Mouse (Mus musculus) limb, embryonic 14.5 days (tissue): Measurements from ENCODE around the gene Creb3l2. TPM values are rescaled to one million over a fixed set of nuclear protein-coding genes. Genes with fewer than 3 reads are reported as not detected.
"Not testable (repeated sequence)": the region's sequence is repeated elsewhere in the genome, so short reads cannot be mapped to it uniquely, and the experiment has no call there.

Experiments used
- ATAC-seq: fragments of 200-750 bp; cut with Nextera tagmentation; 2 replicates; pipeline ENCODE4 v1.8.0; 2017; ENCODE audit warnings: low read depth, moderate number of reproducible peaks, moderate TSS enrichment; ENCODE audit not compliant: low FRiP score
- DNase-seq: peaks from one replicate; pipeline ENCODE4 v3.0.0-alpha.2; 2015; ENCODE audit warnings: low spot score
- H3K27ac ChIP-seq: fragments of 300-500 bp; sonication (generic); replicated peaks from 2 replicates; pipeline ENCODE4 v1.5.1; 2014; ENCODE audit warnings: low read depth, mild to moderate bottlenecking, low read length, moderate library complexity, mixed read lengths
- H3K27me3 ChIP-seq: fragments of 300-500 bp; sonication (generic); 2 replicates; pipeline ENCODE4 v1.6.1; 2014; ENCODE audit warnings: low read length, mixed read lengths; ENCODE audit not compliant: control insufficient read depth, insufficient read depth
- H3K36me3 ChIP-seq: fragments of 300-500 bp; sonication (generic); 2 replicates; pipeline ENCODE4 v1.6.1; 2014; ENCODE audit warnings: mild to moderate bottlenecking, low read length, moderate library complexity, mixed read lengths; ENCODE audit not compliant: control insufficient read depth, insufficient read depth
- H3K4me1 ChIP-seq: fragments of 300-500 bp; sonication (generic); 2 replicates; pipeline ENCODE4 v1.6.1; 2014; ENCODE audit warnings: antibody characterized with exemption, low read length, mixed read lengths; ENCODE audit not compliant: control insufficient read depth, insufficient read depth
- H3K4me2 ChIP-seq: fragments of 300-500 bp; sonication (generic); replicated peaks from 2 replicates; pipeline ENCODE4 v1.6.1; 2014; ENCODE audit warnings: low read depth, mild to moderate bottlenecking, low read length, moderate library complexity; ENCODE audit not compliant: severe bottlenecking
- H3K4me3 ChIP-seq: fragments of 300-500 bp; sonication (generic); replicated peaks from 2 replicates; pipeline ENCODE4 v1.5.1; 2014; ENCODE audit warnings: low read length
- H3K9ac ChIP-seq: fragments of 300-500 bp; sonication (generic); 2 replicates; pipeline ENCODE4 v1.6.1; 2014; ENCODE audit warnings: mild to moderate bottlenecking, low read depth, low read length, moderate library complexity; ENCODE audit not compliant: severe bottlenecking
- H3K9me3 ChIP-seq: fragments of 300-500 bp; sonication (generic); 2 replicates; pipeline ENCODE4 v1.6.1; 2016; ENCODE audit warnings: low read length; ENCODE audit not compliant: control insufficient read depth
- POLR2A ChIP-seq: fragments of 200-500 bp; IDR thresholded peaks from 2 replicates; pipeline ENCODE4 v1.8.0; 2012; ENCODE audit warnings: inconsistent platforms, mild to moderate bottlenecking, moderate library complexity, borderline replicate concordance; ENCODE audit not compliant: insufficient read depth, insufficient read length; ENCODE audit errors: extremely low read depth
- WGBS: fragments of 180-500 bp; shearing (Covaris S2); extraction: QIAGEN DNeasy Blood & Tissue Kit; methylation state at CpG from one replicate; pipeline ENCODE4 v1.1.7; 2014; 5-methylcytosine and 5-hydroxymethylcytosine counted together
- polyA plus RNA-seq, 2 experiments: library from polyadenylated mRNA; depleted of rRNA in 1 of 2; stranded (reverse) in 1 of 2; unstranded in 1 of 2; fragments of >200 nt; fragmentation: Nextera tagmentation in 1 of 2; extraction: Ambion mirVana in 1 of 2; gene quantifications; 2 replicates each; pipeline versions ENCODE4 v1.2.1 to v1.2.3; 2012 to 2014

Creb3l2 gene
- polyA plus RNA-seq, 2 experiments, result 44.4 to 51.7 TPM

DNA sequence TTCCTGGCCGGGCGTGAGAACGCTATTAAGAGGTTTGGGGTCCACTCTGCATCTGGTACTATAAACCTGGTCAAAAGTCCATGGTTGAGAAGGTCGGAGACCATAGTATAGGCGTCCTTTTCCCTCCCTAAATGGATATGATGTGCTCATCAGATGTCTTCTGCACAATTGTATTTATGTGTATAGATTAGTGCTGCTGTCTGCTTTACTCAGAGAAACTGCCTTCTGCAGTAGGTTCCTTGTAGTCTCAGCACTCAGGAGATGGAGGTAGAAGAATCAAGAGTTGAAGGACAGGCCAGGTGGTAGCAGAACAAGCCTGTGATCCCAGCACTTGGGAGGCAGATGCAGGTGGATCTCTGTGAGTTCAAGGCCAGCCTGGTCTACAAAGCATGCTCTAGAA is 22.6 kb upstream of the Creb3l2 start:
- DNase-seq (no peak), ATAC-seq (no peak)
- peak overlapping the region; percentile 36 for H3K4me3 ChIP-seq
- H3K4me2 ChIP-seq, result peak overlapping the region; percentile 56
- no peak for TF ChIP-seq POLR2A
- WGBS, result 3% methylated on average over 5 of the region's 5 CpGs
- H3K9me3 ChIP-seq, result no peaks in the 10 kb centered on the region
- H3K27me3 ChIP-seq, result no peaks in the 10 kb centered on the region
- H3K9ac ChIP-seq, result peak overlapping the region; percentile 44; the same call in 1 of the 2 replicates
- no peaks in the 10 kb centered on the region for H3K36me3 ChIP-seq
- no peaks in the 10 kb centered on the region for H3K4me1 ChIP-seq
- peak overlapping the region; percentile 38; the same call in 1 of the 2 replicates for H3K27ac ChIP-seq

DNA sequence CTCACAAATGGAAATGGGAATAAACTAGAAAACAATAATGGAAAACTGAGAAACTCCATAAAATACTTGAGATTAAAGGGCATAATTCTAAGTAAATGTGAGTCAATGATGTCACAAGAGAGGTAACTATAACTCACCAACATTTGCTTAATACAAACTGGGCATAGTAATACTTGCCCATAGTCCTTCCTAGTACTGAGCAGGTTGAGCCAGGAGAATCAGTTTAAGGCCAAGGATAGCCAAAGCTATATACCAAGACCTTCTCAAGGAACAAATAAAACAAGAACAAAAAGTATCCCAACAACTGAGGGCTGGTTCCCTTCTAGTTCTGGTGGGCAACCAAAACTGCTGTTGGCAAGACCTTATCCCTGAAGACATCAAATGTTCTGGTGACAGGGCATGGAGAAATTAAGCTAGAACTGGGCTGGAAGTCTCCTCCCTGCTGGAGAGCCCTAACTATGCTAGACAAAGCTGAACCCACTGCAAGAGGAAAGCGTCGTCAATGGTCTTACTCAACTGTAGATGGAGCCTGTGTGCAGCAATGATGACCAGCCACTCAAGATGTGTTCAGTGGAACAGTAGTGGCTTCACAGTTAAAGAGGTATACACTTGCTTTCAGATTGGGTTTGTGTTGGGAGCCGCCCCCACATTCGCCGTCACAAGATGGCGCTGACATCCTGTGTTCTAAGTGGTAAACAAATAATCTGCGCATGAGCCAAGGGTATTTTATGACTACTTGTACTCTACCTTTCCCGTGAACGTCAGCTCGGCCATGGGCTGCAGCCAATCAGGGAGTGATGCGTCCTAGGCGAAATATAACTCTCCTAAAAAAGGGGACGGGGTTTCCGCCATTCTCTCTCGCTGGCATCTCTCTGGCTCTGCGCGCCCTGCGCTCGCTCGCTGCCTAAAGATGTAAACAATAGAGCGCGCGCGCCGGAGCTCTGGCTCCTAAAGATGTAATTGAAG is 21.9 kb upstream of the Creb3l2 start:
- H3K27ac ChIP-seq, H3K4me1 ChIP-seq, H3K9me3 ChIP-seq, H3K27me3 ChIP-seq, H3K36me3 ChIP-seq, H3K9ac ChIP-seq: not testable (repeated sequence)
- H3K4me2 ChIP-seq, result 0 out of 2 replicates have a peak overlapping the region, but pooled peaks have one; percentile 2
- DNase-seq (peak; percentile 82), ATAC-seq (peak; percentile 94)
- peak overlapping the region; percentile 36 for H3K4me3 ChIP-seq
- WGBS, result 2% methylated on average over 7 of the region's 25 CpGs

DNA sequence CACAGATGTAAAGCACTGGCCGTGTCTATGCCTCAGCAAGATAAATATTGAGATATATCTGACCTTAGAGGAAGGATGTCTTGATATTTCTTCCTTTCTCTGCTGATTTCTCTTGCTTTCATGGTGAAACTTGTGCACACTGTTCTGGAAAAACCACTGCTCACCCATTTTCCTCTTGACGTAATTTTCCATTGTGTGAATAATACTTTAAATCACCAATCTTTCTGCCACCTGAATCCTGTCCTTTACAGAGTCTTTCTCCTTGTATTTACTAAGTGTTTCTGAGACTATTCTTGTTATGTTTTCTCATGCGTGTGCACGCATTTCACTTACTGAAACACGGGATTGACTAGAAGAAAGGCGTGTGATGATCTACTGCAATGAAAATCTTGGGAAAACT is 18.7 kb upstream of the Creb3l2 start:
- H3K27me3 ChIP-seq, result no peaks in the 10 kb centered on the region
- no peak overlapping the region for H3K27ac ChIP-seq
- no peak overlapping the region for H3K9ac ChIP-seq
- no peak overlapping the region for H3K4me2 ChIP-seq
- no peak for TF ChIP-seq POLR2A
- no peaks in the 10 kb centered on the region for H3K4me1 ChIP-seq
- ATAC-seq, result no peak
- no peaks in the 10 kb centered on the region for H3K9me3 ChIP-seq
- WGBS, result 87% methylated on average over 6 of the region's 6 CpGs
- no peak for DNase-seq
- no peak overlapping the region for H3K4me3 ChIP-seq
- H3K36me3 ChIP-seq, result no peaks in the 10 kb centered on the region

DNA sequence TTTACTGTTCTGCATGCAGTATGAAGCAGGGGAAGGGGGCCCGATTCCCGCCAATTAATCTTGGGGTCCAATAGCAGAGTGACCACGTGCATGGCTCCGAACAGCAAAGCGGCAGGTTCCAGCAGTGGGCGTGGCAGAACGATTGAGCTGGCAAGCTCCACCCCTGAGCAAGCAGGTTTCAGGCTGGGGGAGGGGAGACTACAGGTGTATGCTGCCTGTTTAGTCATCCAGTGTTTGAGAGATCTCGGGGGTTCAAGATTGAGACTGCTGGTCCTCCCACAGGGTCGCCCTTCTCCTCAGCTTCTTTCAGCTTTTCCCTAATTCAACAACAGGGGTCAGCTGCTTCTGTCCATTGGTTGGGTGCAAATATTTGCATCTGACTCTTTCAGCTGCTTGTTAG is 17.7 kb upstream of the Creb3l2 start:
- not testable (repeated sequence) for H3K27me3 ChIP-seq, H3K9ac ChIP-seq, DNase-seq, ATAC-seq, H3K4me2 ChIP-seq, H3K36me3 ChIP-seq, H3K27ac ChIP-seq, H3K4me1 ChIP-seq, H3K9me3 ChIP-seq, H3K4me3 ChIP-seq
- WGBS, result 45% methylated on average over 9 of the region's 9 CpGs

DNA sequence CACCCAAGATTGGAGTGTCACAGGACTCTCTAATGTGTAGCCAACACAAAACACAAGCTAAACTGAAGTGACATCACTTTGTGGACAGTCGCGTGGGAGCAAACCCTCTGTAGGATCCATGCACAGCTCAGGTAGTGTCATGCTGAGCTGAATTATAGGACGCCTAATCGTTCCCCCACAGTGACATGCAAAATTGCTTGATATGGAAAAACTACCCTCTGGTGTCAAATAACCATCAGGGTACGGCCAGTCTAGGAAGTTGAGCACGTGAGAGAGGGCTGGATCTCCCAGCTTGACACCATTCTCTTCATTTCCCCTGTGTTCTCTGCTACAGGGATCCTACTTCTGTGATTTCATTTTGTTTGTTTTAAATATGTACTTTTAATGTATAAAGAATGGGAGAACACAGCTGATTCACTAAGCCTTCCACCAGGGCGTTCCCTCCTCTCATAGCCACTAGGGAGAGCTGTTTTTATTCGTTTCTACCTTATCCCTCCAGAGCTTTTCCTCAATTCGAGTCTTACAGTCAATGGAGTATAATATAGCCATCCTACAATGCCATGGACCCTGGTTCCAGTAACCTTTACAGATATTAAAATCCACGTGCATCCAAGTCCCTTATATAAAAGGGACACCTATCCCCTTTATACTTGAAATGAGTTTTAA is 16.2 kb upstream of the Creb3l2 start:
- no peaks in the 10 kb centered on the region for H3K27me3 ChIP-seq
- ATAC-seq (no peak), DNase-seq (no peak)
- no peak for TF ChIP-seq POLR2A
- H3K4me2 ChIP-seq, result no peak overlapping the region
- WGBS, result 36% methylated on average over 10 of the region's 10 CpGs
- H3K9me3 ChIP-seq, result no peaks in the 10 kb centered on the region
- no peaks in the 10 kb centered on the region for H3K4me1 ChIP-seq
- no peaks in the 10 kb centered on the region for H3K36me3 ChIP-seq
- H3K9ac ChIP-seq, result no peak overlapping the region
- H3K27ac ChIP-seq, result no peak overlapping the region
- H3K4me3 ChIP-seq, result no peak overlapping the region
